Mouse (Mus musculus) frontal cortex, postnatal 10 days (tissue): ENCODE measurements around the gene Mgmt.

ENCODE experiments used
- DNase-seq, 2 experiments: peaks; one replicate each; pipeline ENCODE4 v3.0.0; 2022; ENCODE audit warnings: low spot score in 2 of 2, mixed read lengths in 1 of 2

Gene Mgmt

DNA sequence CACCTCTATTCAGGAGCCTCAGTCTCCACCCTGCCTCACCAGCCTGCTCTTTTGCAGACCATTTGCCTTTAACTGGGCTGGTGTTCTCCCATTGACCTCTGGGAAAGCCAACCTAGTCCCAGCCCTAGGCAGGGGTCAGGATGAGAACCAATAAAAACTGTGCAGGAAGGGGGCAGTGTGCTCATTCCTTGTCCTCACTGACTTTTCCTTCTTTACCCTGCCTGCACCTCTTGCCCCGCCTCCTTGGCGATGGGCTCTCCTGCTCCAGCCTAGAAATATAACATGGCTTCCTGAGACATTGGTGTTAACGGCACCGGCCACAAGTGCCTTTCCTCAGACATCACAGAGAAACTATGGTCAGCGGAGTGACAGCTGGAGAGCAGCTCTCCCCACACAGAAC lies 161.7 kb downstream of the Mgmt start:
- DNase-seq, result no peak

DNA sequence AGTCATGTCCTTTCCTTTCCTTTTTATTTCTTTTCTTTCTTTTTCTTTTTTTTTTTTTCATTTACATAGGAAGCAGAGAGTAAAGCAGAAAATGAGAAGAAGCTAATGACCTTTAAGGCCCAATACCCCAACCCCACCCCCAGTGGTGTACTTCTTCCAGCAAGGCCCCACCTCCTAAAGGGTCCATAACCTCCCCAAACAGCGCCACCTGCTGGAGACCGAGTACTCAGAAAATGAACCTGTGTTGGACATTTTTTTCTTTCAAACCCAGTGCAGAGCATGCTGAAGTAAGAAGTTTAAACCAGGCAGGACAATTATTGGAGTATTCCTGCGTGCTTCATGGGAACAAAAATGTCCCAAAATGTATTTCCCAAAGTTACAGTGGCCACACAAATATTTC lies 166.1 kb downstream of the Mgmt start:
- no peak for DNase-seq

GRCm38 (mm10) chr7:137061109-137061508 lies 166.7 kb downstream of the Mgmt start:
- DNase-seq, result no peak

DNA sequence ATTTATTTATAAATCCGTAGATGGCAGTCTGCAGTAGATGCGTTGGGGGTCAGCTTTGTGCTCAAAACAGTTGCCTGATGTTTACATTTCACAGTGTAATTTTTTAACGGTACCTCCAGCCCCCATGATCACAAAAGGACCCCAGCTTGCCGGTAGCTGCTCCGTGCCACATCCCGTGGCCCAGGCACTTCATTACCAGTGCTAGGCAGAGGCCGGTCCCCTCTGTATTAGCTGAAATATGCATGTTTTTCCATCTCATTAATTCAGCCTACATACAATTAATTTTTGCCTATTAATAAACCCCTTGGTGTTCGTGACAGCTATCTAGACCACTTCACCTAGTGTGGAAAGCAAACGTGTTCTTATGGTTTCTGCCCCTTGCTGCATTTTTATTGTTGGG lies 169.8 kb downstream of the Mgmt start:
- DNase-seq, result no peak

GRCm38 (mm10) chr7:137065408-137065807 lies 171.0 kb downstream of the Mgmt start:
- DNase-seq, result no peak

DNA sequence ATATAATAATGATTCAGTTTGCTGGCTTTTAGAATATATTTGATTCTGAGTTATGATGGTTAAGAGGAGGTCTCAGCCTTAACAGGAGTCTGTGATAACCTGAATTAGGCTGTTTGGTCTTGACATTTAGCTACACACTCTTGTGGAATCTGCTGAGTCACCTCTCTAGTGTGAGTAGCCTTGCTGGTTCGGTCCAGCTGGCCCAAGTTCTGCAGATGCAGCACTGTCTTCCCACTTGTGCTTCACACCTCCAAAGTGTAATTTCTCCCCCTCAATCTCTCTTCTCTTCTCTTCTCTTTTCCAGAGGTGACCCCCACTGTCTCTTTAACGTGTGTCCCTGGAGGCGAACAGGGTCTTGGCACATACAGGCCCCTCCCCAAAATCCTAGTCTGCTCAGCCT lies 171.8 kb downstream of the Mgmt start:
- DNase-seq, result no peak

GRCm38 (mm10) chr7:137066997-137067396 lies 172.6 kb downstream of the Mgmt start:
- no peak for DNase-seq

GRCm38 (mm10) chr7:137067758-137068157 lies 173.3 kb downstream of the Mgmt start:
- DNase-seq, result no peak

DNA sequence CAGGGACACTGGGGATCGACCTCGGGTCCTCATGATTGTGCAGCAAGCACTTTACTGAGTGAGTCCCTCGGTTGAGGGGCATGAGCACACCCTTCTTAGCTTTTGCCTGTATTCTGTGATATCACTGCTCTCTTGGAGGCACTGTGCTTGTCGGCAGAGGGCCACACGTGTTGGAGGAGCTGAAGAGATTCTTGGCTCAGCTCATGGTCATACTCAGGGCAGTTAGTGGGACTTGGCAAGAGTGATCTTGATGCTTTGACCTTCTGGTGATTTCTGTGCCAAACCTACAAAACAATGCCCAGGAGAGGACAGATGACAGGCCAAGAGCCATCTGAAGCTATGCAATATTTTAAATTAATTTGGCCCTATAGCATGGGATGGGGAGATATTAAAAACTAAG lies 174.4 kb downstream of the Mgmt start:
- DNase-seq, result no peak

GRCm38 (mm10) chr7:137069768-137070167 lies 175.4 kb downstream of the Mgmt start:
- no peak for DNase-seq

- no peak for DNase-seq
Measured at GRCm38 (mm10) chr7:137071346-137071745, 176.9 kb downstream of the Mgmt start.

- no peak for DNase-seq
Measured at GRCm38 (mm10) chr7:137073878-137074277, 179.5 kb downstream of the Mgmt start.

DNA sequence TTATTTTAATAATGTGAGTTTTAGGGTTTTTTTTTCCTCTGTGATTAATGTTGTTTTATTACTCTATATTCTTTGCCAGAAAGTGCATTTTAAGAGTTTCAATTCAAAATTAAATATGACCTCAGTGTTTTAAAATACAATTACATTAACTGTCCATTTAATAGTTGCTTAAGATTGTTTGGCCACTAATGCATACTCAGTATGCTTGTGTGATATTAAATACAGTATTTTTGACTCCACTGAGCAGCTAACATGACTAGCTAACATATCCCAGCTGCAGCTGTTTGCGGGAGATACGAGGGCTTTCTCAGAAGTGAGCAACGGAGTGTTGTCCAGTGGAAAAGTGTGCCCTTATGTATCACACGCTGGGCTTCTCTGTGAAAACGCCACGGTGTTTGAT lies 179.9 kb downstream of the Mgmt start:
- no peak for DNase-seq

- no peak for DNase-seq
Measured at GRCm38 (mm10) chr7:137075301-137075700, 180.9 kb downstream of the Mgmt start.

DNA sequence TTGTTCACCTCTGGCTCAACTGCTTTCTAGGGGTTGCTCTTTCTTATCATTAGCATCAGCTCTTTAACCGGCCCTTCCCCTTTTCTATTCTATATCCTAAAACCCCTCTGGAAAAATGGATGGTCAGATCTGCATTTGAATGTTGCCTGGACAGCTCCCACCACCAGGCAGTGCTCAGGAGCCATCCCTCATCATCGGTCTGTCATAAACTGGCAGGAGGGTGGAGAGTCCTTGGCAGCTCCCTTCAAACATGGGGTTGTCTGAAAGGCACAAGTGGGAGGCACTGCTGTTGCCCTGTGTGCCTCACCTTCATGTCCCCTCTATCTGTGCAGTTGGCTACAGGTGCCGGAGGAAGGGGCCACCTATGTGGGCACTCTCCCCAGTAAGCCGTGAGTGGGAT lies 185.8 kb downstream of the Mgmt start:
- no peak for DNase-seq

GRCm38 (mm10) chr7:137082171-137082570 lies 187.8 kb downstream of the Mgmt start:
- no peak for DNase-seq

DNA sequence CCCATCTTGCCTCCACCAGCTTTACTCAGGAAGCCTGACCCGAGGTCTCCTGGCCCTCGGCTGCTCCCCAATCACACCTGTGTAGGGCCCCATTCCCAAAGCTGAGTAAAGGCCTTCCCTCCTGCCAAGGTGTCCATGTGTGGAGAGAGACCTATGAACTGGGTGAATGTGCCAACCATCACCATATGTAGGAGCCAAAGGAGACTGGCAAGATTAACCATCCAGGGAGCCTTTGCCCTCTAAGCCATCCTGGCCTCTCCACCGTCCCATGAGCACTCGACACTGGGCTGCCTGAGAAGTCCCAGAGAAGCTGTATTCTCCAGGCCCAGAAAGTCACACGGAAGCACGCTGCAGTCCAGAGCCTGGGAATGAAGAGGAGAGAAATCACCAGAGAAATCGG lies 190.2 kb downstream of the Mgmt start:
- DNase-seq, result no peak

- no peak for DNase-seq
Measured at GRCm38 (mm10) chr7:137085969-137086606, 191.7 kb downstream of the Mgmt start.

GRCm38 (mm10) chr7:137087136-137087535 lies 192.7 kb downstream of the Mgmt start:
- no peak for DNase-seq

GRCm38 (mm10) chr7:137088141-137088540 lies 193.7 kb downstream of the Mgmt start:
- no peak for DNase-seq

GRCm38 (mm10) chr7:137094551-137094950 lies 200.1 kb downstream of the Mgmt start:
- DNase-seq, result no peak

DNA sequence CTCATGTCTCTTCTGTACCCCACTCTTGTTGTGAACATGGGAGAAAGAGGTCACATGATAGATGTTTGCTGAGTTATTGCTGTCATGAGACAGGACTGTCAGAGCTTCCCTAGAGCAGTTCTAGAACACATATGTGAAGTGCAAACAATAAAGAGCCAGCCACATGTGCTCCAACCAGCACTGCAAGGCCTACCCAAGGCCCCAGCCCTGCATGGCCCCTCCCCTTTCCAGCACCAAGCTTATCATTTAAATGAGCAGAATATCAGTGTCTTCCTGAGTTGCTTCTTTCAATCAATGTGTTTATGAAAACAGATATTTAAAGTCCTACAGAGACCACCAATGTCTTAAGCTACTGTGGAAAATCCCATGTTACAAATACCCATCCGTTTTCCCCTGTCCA lies 201.3 kb downstream of the Mgmt start:
- no peak for DNase-seq

DNA sequence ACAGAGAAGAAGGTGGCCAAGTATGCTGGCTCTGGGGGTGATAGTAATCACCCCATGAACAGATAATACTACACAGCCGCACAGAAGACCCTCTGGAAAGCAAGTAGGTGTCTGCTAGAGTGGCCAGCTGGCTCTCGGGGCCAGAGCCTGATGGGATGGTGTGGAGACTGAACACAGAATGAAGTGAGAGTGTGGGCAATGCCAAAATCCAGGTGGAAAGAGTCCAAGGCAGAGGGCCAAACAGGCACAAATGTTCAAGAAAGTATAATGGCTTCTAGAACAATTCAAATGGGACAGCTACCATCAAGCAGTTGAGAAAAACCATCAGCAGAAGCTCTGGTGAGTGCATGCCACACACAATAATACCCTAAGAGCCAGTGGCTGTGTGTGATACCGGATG lies 205.4 kb downstream of the Mgmt start:
- no peak for DNase-seq

DNA sequence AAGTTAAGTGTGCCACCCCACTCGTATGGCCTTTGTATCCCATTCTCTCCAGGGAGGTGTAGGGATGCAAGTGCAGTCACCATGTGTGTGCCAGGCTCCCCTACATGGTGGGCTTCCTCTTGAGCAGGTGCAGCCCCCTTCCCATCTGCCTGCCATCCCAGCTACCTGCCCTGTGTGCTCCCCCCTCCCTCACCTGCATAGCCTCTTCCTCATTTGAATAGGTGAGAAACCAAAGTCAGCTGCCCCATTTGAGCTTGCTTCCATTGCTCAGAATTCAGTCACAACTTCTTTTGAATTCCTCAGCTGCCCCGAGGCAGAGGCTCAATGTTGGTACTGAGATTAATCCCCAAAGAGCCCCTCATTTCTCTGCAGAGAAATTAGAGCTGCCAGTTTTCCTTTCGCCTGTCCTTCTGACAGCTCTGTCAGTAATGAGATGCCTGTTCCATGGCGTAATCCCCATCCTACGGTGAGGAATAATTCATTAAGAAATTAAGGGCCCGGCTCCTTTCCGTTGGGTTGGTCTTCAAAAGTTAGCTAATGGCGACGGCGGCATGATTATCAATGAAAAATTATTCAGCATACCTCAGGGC lies 208.3 kb downstream of the Mgmt start:
- DNase-seq, result no peak
